ENCODE assay signal across 10 mouse cellular contexts in genomic region chr17:71914541-71914940, GRCm38 (mm10).
A peak's percentile ranks its signal among the peaks of the same experiment; 100 is the strongest.
DNase-seq lines count a peak whose midpoint lies in the region; ATAC-seq lines count a peak whose summit lies in the region.
"Had no signal": no experiment of that assay in that cellular context is flagged by ENCODE, and none has a peak within 500 bp of the region (broad histone marks: within the 10 kb centered on the region; RNA-seq: fewer than 3 reads in every experiment).

No protein-coding gene starts in this region.

- ATAC-seq in midbrain, embryonic 13.5 days, result no peak

- no peak overlapping the region for H3K4me2 ChIP-seq in midbrain, embryonic 13.5 days (replicated peaks)
- H3K4me2 ChIP-seq: heart, embryonic 15.5 days had no signal

- H3K9ac ChIP-seq in midbrain, embryonic 13.5 days (replicated peaks), result no peak overlapping the region
- H3K9ac ChIP-seq: heart, embryonic 15.5 days had no signal

- peaks cover 5% of the 10 kb centered on the region; the same call in 1 of the 2 replicates for H3K4me1 ChIP-seq in midbrain, embryonic 13.5 days (replicated peaks)
- H3K4me1 ChIP-seq: heart, embryonic 15.5 days had no signal

- no peaks in the 10 kb centered on the region for H3K36me3 ChIP-seq in midbrain, embryonic 13.5 days
- H3K36me3 ChIP-seq: heart, embryonic 15.5 days had no signal

- no peak overlapping the region for H3K27ac ChIP-seq in midbrain, embryonic 13.5 days
- H3K27ac ChIP-seq: heart, embryonic 15.5 days; kidney, postnatal 0 days had no signal

- DNase-seq in cerebellum, postnatal 14 days, result peak; percentile 78 to 86
- no peak for DNase-seq in cerebellum, adult 9-10 months
- DNase-seq in lung, postnatal 10 days, result peak; percentile 38
- no peak for DNase-seq in lung, postnatal 25 days (ENCODE audit: low spot score)
- DNase-seq in gastrocnemius, postnatal 10 days, result peak; percentile 59
- DNase-seq in right cerebral cortex, postnatal 10 days (ENCODE audit: low spot score in 2 of 2), result peak; percentile 63 to 65
- no peak for DNase-seq in liver

- H3K9me3 ChIP-seq in midbrain, embryonic 13.5 days, result no peaks in the 10 kb centered on the region
- H3K9me3 ChIP-seq: heart, embryonic 15.5 days had no signal

- no peak overlapping the region for H3K4me3 ChIP-seq in midbrain, embryonic 13.5 days (replicated peaks)
- H3K4me3 ChIP-seq: heart, embryonic 15.5 days had no signal

- WGBS in midbrain, embryonic 13.5 days, result 85% methylated on average over 3 of the region's 3 CpGs

- H3K27me3 ChIP-seq in midbrain, embryonic 13.5 days, result no peaks in the 10 kb centered on the region
- H3K27me3 ChIP-seq: heart, embryonic 15.5 days had no signal

Comparison
In these comparisons a context has a peak if more than half of its experiments do, and no peak if none do; other contexts are left out.
1. DNase-seq: peak in cerebellum, postnatal 14 days (2 of 2), lung, postnatal 10 days (single experiment), gastrocnemius, postnatal 10 days (single experiment) and right cerebral cortex, postnatal 10 days (2 of 2); none in cerebellum, adult 9-10 months (single experiment), lung, postnatal 25 days (single experiment) and liver (single experiment).